Mouse (Mus musculus): ENCODE data around the gene Gm20777. TPM values are rescaled to one million over a fixed set of nuclear protein-coding genes. Genes with fewer than 3 reads are reported as not detected.
"Not testable (repeated sequence)": the region's sequence is repeated elsewhere in the genome, so short reads cannot be mapped to it uniquely, and the experiment has no call there.

Gm20777 gene
- total RNA-seq (2021): not detected
- long read RNA-seq: 0 reads

GRCm38 (mm10) chrY:10752350-10752749 lies at the start of gene Gm20777:
Gm20777 (minus strand) TSS chrY:10752450.
- DNase-seq (ENCODE audit: low spot score in 2 of 2): not testable (repeated sequence)

GRCm38 (mm10) chrY:10709551-10709950 lies 42.7 kb downstream of the Gm20777 start:
- peak in 1 of 2 experiments; percentile 25 for DNase-seq (ENCODE audit: low spot score in 2 of 2)

DNA sequence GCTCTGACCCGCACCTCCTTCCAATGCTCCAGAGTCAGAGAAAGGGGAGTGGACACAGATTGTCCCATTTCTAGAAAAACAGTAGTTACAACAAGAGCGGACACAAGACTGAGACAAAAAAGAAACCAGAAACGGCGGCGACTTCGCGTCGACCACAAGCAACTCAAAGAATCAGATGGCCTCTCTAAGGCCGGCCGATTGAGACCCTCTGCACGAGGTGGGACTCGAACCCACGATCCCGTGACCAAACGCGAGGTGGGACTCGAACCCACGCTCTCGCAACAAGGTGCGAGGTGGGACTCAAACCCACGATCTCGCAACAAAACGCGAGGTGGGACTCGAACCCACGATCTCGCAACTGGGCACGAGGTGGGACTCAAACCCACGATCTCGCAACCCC lies 43.5 kb downstream of the Gm20777 start:
- not testable (repeated sequence) for DNase-seq (ENCODE audit: low spot score in 2 of 2)

DNA sequence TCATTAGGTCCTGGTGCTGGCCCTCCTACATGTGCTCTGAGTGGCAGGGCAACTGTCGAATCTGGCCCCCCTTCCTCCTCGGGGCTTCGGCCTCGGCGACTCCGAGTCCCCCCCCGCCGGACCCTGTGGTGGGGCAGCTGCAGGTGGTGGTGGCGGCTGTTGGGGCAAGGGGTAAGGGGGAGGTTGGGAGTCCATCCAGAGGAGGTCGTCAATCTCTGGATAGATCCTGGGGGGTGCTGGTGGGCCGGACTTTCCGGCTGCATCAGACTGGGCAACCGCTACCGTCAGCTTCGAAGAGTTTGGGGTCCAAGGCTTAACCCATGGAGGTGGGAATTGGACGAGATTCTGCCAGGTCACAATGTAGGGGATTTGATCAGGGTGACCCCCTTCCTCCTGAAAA lies 44.0 kb downstream of the Gm20777 start:
- DNase-seq (ENCODE audit: low spot score in 2 of 2): not testable (repeated sequence)

GRCm38 (mm10) chrY:10706686-10707085 lies 45.6 kb downstream of the Gm20777 start:
- not testable (repeated sequence) for DNase-seq (ENCODE audit: low spot score in 2 of 2)

Other genes with a start within 250 kb of the Gm20777 start
- gene Gm20737, start 216.4 kb downstream of the Gm20777 start, total RNA-seq (2021): not detected
- gene Gm21775, start 199.0 kb downstream of the Gm20777 start, total RNA-seq (2021): not detected
- not detected for gene Gm21900, start 136.1 kb downstream of the Gm20777 start, total RNA-seq (2021)